9 mouse cellular contexts compared by ENCODE assay signal in genomic region chr5:133585181-133585580, GRCm38 (mm10).
DNase-seq lines count a peak whose midpoint lies in the region; ATAC-seq and TF ChIP-seq lines count a peak whose summit lies in the region.
"Had no signal": no experiment of that assay in that cellular context is flagged by ENCODE, and none has a peak within 500 bp of the region (broad histone marks: within the 10 kb centered on the region; RNA-seq: fewer than 3 reads in every experiment).

No protein-coding gene starts in this region.

- H3K4me1 ChIP-seq in forebrain, embryonic 14.5 days (ENCODE audit: control insufficient read depth, insufficient read depth, low read length), result no peaks in the 10 kb centered on the region
- H3K4me1 ChIP-seq in forebrain, embryonic 16.5 days (replicated peaks; ENCODE audit: control insufficient read depth, insufficient read depth, low read length), result no peaks in the 10 kb centered on the region
- no peaks in the 10 kb centered on the region for H3K4me1 ChIP-seq in ES-E14 (ENCODE audit: control insufficient read depth in 2 of 2, insufficient read depth in 2 of 2, low read length in 2 of 2, poor library complexity in 1 of 2)
- H3K4me1 ChIP-seq: embryonic facial prominence, embryonic 15.5 days had no signal

- H3K9ac ChIP-seq in forebrain, embryonic 14.5 days (ENCODE audit: low read length), result no peak overlapping the region
- H3K9ac ChIP-seq in forebrain, embryonic 16.5 days (replicated peaks; ENCODE audit: low read depth, low read length), result no peak overlapping the region
- H3K9ac ChIP-seq in ES-E14 (ENCODE audit: insufficient read depth, low read depth, low read length, poor library complexity, severe bottlenecking), result no peak overlapping the region
- H3K9ac ChIP-seq: embryonic facial prominence, embryonic 15.5 days had no signal

- H3K9me3 ChIP-seq in forebrain, embryonic 14.5 days (replicated peaks; ENCODE audit: control insufficient read depth, low read length), result no peaks in the 10 kb centered on the region
- H3K9me3 ChIP-seq in forebrain, embryonic 16.5 days (ENCODE audit: control insufficient read depth, low read length), result no peaks in the 10 kb centered on the region
- H3K9me3 ChIP-seq in ES-E14 (ENCODE audit: control insufficient read depth, insufficient read depth, low read depth, low read length), result no peaks in the 10 kb centered on the region
- H3K9me3 ChIP-seq: embryonic facial prominence, embryonic 15.5 days had no signal

- ATAC-seq in forebrain, embryonic 14.5 days, result no peak
- ATAC-seq in forebrain, embryonic 16.5 days, result no peak

- H3K36me3 ChIP-seq in forebrain, embryonic 14.5 days (ENCODE audit: control insufficient read depth, insufficient read depth, low read length), result no peaks in the 10 kb centered on the region
- H3K36me3 ChIP-seq in forebrain, embryonic 16.5 days (ENCODE audit: control insufficient read depth, insufficient read depth), result no peaks in the 10 kb centered on the region
- H3K36me3 ChIP-seq in ES-E14 (ENCODE audit: control insufficient read depth, insufficient read depth, low read length, poor library complexity, severe bottlenecking), result no peaks in the 10 kb centered on the region
- H3K36me3 ChIP-seq: embryonic facial prominence, embryonic 15.5 days had no signal

- in situ Hi-C loops in ES-E14 (cut with MboI; ENCODE audit: low sequenced_read_pairs in 2 of 2, unreplicated experiment in 2 of 2), result no loop called here

- H3K4me2 ChIP-seq in forebrain, embryonic 14.5 days (ENCODE audit: low read length), result no peak overlapping the region
- no peak overlapping the region for H3K4me2 ChIP-seq in forebrain, embryonic 16.5 days (ENCODE audit: low read length)
- H3K4me2 ChIP-seq: embryonic facial prominence, embryonic 15.5 days had no signal

- no peak overlapping the region for H3K4me3 ChIP-seq in forebrain, embryonic 14.5 days (ENCODE audit: low read depth, low read length)
- no peak overlapping the region for H3K4me3 ChIP-seq in forebrain, embryonic 16.5 days (replicated peaks; ENCODE audit: low read length)
- no peak overlapping the region for H3K4me3 ChIP-seq in ES-E14 (ENCODE audit: insufficient read depth in 1 of 2, low read depth in 1 of 2, low read length in 2 of 2, poor library complexity in 1 of 2, severe bottlenecking in 1 of 2)
- H3K4me3 ChIP-seq: embryonic facial prominence, embryonic 15.5 days had no signal

- 32% methylated on average over 3 of the region's 3 CpGs for WGBS in forebrain, embryonic 14.5 days
- 35% methylated on average over 3 of the region's 3 CpGs for WGBS in forebrain, embryonic 16.5 days

- DNase-seq in forebrain, embryonic 14.5 days (ENCODE audit: low spot score), result peak; percentile 83
- peak; percentile 22 for DNase-seq in ES-E14 (ENCODE audit: low read depth, low spot score)
- DNase-seq in cerebellum, postnatal 4 days (ENCODE audit: low spot score in 2 of 2), result peak; percentile 35 to 65
- DNase-seq in heart, postnatal 36 days, result peak; percentile 28 to 31
- DNase-seq in left cerebral cortex, postnatal 10 days (ENCODE audit: extremely low spot score in 1 of 2, low spot score in 2 of 2), result peak; percentile 49 to 66
- DNase-seq in retina, embryonic 14.5 days (ENCODE audit: low spot score), result peak; percentile 79
- no peak for DNase-seq in T-cell, adult 2 months (ENCODE audit: low spot score)

- no peaks in the 10 kb centered on the region for H3K27me3 ChIP-seq in forebrain, embryonic 14.5 days (replicated peaks; ENCODE audit: control insufficient read depth, insufficient read depth, low read length)
- no peaks in the 10 kb centered on the region for H3K27me3 ChIP-seq in forebrain, embryonic 16.5 days (replicated peaks; ENCODE audit: control insufficient read depth, insufficient read depth, low read length)
- H3K27me3 ChIP-seq: embryonic facial prominence, embryonic 15.5 days had no signal

- H3K27ac ChIP-seq in forebrain, embryonic 14.5 days (ENCODE audit: low read depth, low read length), result no peak overlapping the region
- no peak overlapping the region for H3K27ac ChIP-seq in forebrain, embryonic 16.5 days (ENCODE audit: low read length)
- no peak overlapping the region for H3K27ac ChIP-seq in ES-E14 (ENCODE audit: insufficient read depth, low read depth, low read length, poor library complexity, severe bottlenecking)
- H3K27ac ChIP-seq: embryonic facial prominence, embryonic 15.5 days had no signal

- intact Hi-C loops in heart, postnatal 36 days (cut with DNase I), result loop anchor here (5.0 to 10.0 kb wide), 3 partner anchors 420 to 1470 kb away; no protein-coding TSS in a partner anchor
- intact Hi-C loops in left cerebral cortex, postnatal 10 days (cut with DNase I), result no loop called here

TF ChIP-seq in ES-E14, 5 proteins besides CTCF, POLR2A, EP300 and RAD21:
- TF ChIP-seq HCFC1 (IDR thresholded peaks at IDR 0.05; ENCODE audit: borderline replicate concordance, insufficient read depth, low read length), result no peak
- no peak for TF ChIP-seq CHD2 (IDR thresholded peaks at IDR 0.05; ENCODE audit: low read depth, low read length)
- TF ChIP-seq ZC3H11A (IDR thresholded peaks at IDR 0.05; ENCODE audit: borderline replicate concordance, low read depth, low read length), result 0 out of 2 replicates have a peak, but pooled peaks have one; percentile 21
TF ChIP-seq in ES-E14: peak in this region for 1.
